Mouse (Mus musculus) cerebellum, adult 11 months (tissue): ENCODE data around the gene Borcs6.
"Not testable (repeated sequence)": the region's sequence is repeated elsewhere in the genome, so short reads cannot be mapped to it uniquely, and the experiment has no call there.

Source experiments
- DNase-seq: peaks from one replicate; pipeline ENCODE4 v3.0.0; 2022

Gene Borcs6

DNA sequence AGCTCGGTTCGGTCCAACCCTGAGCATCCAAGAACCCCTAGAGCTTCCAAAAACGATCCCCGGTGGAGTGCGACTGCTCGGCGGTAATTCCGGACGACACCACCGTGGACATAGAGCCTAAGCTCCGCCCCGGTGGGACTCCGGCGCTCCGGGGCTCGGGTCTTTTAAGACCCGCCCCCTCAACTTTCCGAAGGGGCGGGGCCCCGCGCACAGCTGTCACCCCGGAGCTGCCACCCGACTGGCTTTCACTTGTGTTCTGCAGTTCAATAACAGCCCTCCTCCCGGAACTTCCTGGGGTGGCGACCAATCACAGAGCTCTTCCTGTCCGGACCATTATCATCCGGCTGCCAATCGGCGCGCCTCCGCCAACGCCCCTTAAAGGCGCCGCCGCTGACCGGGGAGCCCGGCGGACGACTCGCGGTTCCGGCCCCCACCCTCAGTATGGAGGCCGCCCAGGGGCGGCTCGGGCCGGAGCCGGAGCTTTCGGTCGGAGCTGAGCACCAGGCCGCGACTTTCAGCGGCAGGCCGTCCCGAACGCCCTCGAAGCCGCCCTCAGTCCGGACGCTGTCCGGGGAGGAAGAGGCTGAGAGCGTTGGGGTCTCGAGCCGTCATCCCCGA lies at the start of gene Borcs6:
Gene Borcs6 (plus strand): TSS at position 361 of the 618 bp plus-strand sequence.
- peak; percentile 95 for DNase-seq

DNA sequence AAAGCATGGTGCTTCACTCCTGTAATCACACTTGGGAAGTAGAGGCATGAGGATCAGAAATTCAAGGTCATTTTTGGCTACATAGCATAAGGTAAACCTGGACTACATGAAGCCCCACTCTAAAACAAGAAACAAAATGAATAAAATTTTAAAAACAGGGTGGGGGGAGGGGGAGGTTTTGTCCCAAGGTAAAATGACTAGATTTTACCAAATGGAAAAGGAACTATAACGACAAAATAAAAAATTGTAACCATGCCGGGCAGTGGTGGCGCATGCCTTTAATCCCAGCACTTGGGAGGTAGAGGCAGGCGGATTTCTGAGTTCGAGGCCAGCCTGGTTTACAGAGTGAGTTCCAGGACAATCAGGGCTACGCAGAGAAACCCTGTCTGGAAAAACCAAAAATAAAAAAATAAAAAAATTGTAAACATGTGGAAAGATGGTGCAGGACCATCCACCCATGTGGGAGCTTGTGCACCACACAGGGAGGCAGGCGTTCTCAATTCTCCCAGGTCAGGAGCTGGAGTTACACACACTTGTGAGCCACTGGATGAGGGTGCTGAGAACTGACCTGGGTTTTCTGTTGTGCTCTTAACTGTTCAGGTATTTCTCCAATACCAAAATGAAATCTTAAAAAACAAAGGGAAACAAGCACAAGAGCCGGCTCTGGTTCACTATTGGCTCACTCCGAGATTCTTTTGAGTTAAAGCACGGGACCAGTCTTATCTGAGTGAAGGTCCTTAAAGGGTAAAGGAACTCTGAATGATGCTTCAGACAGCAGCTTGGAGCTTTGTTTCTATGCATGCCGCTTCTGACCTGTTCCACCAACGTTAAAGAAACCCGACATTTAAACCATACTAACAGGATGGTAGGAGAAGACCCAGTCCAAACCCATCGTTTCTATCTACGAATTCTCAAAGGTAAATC lies 48.9 kb upstream of the Borcs6 start:
- DNase-seq = no peak

DNA sequence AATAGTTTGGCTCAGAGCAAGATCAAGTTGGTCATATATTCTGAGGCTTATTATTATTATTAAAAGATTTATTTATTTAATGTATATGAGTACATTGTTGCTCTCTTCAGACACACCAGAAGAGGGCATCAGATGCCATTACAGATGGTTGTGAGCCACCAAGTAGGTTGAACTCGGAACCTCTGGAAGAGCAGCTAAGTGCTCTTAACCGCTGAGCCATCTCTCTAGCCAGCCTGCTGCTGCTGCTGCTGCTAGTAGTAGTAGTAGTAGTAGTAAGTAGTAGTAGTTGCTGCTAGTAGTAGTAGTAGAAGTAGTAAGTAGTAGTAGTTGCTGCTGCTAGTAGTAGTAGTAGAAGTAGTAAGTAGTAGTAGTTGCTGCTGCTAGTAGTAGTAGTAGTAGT lies 48.1 kb upstream of the Borcs6 start:
- DNase-seq = not testable (repeated sequence)

DNA sequence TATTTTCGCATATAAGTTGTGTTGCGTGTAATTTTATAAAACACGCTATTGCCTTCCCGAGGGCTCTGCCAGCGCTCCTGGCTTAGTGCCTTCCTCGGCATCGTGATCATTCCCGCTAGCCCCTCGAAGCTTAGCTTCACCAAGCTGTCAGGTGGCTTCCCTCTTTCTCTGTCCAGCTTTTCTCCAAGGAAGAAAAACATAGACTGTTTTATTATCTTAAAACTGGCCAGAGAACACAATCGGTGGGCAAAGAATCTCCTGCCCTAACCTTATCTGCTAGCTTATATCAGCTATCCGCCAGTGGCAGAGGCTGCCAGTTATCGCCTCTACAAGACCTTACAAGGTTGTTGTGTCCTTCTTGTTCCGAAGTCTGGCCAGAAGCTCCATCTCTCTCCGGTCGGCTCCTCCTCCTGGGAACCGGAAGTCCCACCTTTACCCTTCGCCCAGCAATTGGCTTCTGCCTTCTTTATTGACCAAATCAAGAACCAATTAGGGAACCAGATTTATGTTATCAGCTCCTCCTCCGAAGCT lies 47.4 kb upstream of the Borcs6 start:
- peak; percentile 80 for DNase-seq

DNA sequence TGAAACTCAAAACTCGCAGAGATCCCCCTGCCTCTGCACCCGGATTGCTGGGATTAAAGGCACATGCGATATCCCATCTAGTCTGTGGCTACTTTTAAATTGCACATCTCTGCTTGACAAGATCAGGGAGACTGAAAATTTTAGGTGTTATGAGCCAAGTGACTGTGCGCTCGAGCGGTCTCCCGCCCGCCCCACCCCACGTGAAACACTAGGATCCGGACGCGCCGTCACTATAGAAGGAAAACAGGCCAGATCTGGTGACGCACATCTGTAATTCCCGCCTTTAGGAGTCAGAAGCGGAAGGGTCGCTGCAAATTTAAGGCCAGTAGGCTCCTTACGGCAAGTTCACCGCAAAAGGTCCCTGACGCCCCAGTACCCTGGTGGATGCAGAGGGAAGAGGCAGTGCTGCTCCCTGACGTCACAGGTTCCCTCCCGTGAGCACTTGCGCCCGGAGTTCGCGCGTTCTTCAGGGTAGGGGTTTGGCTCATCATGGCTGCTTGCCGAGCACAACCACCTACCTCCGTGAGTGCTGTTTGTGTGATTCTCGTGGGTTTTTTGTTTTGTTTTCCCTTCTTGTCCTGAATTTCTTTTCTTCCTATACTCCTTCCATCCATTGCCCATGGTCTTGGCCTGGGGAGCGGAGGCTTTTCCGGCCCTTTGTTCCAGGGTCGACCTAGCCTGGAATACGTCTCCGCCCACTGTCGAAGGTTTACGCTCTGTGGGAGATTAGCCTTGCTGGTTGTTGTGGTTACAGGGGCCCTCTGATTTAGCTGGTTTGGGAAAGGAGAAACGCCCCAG lies 43.7 kb upstream of the Borcs6 start, which contains the start of gene Ctc1:
Gene Ctc1 (plus strand): TSS at position 268 of the 798 bp plus-strand sequence.
- DNase-seq = peak; percentile 85

DNA sequence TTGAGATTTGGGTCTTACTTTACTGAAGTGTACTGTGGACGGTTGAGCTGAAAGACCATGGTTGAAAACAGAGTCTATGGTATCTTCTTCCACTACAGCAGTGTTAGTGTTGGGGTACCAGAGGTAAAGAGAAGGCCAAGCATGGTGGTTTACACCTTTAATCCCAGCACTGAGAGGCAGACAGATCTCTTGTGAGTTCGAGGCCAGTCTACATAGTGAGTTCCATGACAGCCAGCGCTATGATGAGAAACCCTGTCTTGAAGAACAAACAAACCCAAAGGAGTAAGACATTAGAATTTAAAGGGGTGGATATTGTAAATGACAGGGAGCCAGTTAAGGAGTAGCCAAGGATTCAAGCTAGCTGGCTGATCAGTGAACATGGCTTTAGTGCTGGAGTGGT lies 42.8 kb upstream of the Borcs6 start:
- DNase-seq = no peak

DNA sequence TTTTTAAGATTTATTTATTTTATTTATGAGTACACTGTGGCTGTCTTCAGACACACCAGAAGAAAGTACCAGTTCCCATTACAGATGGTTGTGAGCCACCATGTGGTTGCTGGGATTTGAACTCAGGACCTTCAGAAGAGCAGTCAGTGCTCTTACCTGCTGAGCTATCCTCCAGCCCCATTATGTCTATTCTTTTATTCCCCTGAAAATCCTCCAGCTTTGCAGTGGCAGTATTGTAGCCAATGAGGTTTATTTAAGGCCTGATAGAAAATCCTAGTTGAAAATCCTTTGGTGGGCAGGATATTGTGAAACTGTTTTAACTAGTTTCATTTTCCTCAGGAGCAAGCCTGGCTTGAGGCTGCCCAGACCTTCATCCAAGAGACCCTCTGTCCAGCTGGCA lies 38.8 kb upstream of the Borcs6 start:
- no peak for DNase-seq

DNA sequence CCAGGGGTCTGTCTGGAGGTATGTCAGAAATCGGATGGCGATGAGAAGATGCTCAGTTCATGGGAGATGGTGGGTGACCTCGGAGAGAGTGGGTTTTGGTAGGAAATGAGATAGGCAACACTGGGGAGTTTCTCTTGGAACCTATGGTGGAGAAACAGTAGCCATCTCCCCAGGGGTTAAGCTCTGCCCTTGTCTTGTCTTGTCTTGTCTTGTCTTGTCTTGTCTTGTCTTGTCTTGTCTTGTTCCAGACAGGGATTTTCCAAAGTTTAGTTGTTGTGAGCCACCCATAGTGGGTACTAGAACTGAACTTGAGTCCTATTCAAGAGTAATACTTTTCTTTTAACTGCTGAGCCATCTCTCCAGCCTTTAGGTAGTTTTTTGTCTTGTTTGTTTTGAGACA lies 33.0 kb upstream of the Borcs6 start:
- no peak for DNase-seq

DNA sequence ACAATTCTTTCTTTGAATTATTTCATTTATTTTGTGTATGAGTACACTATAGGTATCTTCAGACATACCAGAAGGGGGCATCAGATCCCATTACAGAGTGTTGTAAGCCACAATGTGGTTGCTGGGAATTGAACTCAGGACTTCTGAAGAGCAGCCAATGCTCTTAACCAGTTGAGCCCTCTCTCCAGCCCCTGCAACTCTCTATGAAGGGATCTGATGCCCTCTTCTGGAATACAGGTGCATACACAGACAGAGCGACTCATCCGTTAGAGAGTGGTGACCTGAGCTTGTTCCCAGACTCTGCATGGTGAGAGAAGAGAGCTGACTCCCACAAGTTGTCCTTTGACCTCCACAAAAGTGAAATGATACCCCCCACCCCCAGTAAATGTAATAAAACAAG lies 30.7 kb upstream of the Borcs6 start:
- no peak for DNase-seq

DNA sequence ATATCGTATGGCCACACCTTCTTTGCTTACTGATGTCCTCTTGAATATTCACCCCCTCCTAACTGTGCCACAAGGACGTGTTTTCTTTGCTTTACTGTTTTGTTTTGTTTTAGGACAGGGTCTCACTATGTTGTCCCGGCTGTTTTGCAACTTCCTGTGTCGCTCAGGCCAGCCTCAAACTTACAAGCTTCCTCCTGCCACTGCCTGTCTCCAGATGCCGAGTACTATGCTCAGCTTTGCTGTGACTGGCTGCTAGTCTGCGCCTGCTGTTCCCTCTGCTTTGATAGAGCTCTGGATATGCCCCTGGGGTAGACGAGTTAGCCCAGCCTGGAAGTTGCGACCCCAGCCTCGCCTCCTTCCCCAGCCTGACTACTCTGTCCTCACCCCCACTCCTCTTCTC lies 26.0 kb upstream of the Borcs6 start:
- DNase-seq = no peak

DNA sequence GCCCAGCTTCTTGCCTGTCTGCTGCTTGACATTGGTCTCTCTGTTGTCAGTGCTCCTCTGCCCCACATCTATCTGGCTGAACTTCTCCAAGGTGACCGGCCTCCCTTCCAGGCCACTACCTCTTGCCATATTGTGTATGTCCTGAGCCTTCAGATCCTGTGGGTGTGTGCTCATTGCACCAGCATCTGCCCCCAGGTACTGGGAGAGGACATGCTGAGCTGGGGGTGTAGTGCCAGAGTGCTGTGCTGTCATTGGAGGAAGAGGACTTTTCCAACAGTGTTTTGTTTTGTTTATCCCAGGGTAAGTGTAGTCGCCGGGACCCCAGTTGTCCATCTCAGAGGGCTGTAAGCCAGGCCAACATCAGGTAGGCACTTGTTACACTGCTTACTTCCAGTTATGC lies 24.9 kb upstream of the Borcs6 start:
- no peak for DNase-seq

DNA sequence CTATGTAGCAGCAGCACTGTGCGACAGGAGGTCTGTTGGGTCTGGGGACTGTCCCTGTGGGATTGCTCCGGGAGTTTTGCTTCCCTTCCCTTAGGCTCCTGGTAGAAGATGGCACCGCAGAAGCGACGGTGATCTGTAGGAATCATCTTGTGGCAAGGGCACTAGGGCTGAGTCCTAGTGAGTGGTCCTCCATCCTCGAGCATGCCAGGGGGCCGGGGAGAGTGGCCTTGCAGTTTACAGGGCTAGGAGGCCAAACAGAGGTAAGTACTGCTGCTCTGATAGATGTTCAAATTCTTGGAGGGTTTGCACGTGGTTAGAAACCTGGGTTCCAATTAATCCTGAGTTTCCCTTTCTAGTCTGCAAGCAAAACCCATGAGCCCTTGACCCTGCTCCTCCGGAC lies 24.1 kb upstream of the Borcs6 start:
- no peak for DNase-seq

DNA sequence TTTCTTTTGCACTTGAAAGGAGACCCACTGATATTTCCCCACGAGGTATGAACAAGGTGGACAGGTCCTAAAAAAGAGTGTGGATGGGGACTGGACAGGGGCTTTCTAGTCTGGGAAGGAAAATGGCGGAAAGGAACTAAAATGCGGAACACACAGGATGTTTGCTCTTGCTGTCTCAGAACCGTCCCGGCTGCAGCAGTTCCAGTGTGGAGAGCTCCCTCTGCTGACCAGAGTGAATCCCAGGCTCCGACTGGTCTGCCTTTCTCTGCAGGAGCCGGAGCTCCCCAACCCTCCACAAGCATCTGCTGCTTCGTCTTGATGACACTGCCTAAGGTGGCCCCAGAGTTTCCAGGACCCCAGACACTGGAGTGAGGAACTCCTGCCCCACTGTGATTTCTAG lies 23.7 kb upstream of the Borcs6 start:
- peak; percentile 87 for DNase-seq

DNA sequence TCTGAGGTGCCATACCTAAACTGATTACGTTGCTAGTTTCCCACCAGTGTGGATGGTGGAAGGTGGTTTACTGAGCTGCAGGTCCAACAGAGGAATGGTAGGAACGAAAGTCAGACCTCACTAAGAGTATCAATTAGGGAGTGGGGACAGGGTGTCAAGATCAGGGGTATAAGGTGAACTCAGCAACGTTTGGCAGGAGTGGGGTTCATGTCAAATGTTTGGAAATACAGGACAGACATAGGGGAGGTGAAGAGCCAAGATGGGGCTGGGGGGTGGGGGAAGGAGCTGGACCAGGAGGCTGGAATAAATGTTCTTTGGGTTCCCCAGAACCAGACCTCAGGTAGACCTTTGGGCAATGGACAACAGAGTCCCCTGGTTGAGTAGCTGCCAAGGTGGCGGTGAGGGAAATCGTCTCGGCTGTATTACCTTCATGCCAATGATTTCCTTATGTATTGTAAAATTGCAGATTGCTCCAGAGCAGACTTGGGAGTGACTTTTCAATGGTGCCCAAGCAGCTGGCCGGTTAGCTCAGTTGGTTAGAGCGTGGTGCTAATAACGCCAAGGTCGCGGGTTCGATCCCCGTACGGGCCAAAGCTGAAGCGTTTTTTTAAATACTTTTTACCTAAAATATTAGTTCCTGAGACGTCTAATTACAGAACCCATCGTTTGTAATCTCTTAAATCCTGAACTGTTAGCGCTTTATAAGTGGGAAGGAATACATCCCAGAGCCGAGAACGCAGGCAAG lies 22.9 kb upstream of the Borcs6 start:
- DNase-seq = peak; percentile 90

DNA sequence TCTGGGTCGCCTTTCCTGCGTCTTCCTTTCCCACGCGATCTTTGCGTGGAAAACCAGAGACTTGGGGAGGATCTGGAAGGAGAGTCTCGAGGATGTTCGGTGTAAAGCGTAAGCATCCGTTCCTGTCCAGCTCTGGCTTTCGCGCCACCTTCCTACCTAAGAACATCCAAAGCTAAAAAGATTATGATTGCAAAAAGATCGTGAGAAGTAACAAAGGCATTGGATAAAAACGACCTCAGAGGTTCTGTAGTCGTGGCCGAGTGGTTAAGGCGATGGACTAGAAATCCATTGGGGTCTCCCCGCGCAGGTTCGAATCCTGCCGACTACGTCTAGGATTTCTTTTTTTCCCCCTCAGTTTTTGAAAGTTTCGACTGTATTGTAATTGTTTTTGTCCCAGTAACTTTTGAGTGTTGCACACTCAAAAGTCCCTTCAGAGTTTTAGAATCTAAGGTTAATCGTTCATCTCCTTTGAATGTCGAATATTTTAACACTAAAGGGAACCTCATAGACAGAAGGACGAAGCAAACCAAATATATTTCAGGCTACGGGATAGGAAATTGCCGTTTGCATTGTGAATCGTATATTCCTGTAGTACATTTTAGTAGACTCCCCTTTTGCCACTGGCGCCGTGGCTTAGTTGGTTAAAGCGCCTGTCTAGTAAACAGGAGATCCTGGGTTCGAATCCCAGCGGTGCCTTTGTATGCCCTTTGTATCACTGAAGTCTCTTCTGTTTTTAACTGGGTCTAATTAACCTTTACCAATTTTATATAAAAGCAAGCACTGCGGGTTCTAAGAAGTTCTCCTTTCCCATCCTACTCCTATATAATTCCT lies 22.1 kb upstream of the Borcs6 start:
- peak; percentile 82 for DNase-seq

DNA sequence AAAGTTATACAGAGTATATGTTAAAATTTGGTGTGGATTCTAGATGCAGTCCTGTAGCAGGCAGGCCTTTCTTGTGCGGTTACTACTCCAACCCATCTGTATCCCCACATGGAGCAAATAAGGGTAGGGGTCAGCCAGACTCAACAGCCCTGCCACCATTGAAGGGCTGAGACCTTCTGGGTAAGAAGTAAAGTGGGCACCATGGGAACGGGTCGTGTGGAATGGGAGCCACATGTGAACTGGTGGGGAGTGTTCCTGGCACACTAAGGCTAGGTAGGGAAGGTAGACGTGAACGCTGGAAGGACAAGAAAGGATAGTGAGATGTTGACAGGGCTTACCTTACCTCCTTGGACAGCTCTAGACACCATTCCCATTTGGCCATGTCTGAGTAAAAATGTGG lies 21.3 kb upstream of the Borcs6 start:
- no peak for DNase-seq

DNA sequence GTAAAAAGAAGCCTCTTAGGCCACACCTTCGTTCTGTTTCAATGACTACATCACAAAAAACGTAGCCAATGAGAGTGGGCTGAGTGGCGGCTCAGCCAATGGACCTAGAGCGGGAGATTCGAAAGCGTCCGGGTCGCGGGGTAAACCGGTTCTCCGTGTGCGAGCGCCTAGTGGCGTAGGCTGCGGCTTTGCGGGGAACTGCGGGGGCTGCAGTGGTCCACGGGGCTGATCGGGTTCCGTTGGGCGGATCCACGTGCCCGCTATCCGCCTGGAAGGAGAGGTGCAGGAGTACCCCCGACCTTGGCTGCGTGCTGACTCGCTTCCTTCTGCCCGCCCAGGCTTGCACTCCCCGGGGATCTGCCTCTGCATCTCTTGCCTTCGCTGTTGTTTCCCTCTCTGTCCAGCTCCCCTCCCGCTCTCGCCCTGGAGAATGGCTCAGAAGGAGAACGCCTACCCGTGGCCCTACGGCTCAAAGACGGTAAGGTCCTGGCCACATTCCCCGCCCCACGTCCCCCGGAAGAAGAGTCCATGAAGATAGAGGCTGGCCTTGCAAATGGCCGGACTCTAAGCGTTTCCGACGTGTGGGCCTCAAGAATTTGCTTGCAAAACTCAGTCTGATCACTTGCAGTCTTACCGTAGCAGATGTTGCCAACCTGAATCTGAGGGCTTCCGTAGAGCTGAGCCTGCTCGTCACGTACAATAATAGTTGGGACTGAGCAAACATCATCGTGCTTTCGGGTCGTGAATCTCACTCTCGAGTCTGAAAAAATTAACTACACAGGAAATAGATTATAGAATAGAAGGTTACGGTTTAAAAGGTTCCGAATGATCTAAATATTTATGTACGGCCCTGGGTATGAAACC lies 13.8 kb upstream of the Borcs6 start, which contains the start of gene Aurkb:
Gene Aurkb (plus strand): TSS at position 117 of the 864 bp plus-strand sequence.
- peak; percentile 61 for DNase-seq

DNA sequence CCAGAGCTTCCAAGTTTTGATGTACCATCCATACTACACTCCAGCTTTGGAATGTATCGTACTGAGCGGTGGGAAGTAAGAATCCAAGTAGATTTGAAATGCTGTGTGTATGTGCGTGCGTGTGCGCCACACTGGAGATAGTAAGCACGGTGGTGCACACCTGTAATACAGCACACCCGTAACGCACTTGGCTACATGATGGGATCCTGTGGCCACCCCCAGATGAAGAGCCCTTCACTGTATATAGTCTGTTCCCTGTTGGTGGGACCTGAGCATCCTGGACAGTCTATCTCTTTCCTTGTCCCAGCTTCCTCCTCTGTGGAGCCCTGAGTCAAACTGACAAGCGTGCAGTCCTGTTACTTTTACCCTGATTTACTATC lies 13.1 kb upstream of the Borcs6 start:
- no peak for DNase-seq

DNA sequence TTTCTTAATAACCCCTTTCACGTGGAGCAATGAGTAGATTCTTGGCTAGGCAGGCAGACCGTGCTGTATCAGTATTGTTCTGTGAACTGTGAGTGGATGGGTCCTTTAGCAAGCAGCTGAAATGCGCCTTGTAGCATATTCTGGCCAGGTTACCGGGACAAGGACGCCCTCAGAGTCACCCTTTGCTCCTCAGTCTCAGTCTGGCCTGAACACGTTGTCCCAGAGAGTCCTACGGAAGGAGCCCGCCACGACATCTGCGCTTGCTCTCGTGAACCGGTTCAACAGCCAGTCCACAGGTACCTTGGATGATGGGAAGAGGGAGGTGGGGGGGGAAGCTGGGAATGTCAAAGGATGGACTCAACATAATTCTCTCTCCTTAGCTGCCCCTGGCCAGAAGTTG lies 11.9 kb upstream of the Borcs6 start:
- no peak for DNase-seq

DNA sequence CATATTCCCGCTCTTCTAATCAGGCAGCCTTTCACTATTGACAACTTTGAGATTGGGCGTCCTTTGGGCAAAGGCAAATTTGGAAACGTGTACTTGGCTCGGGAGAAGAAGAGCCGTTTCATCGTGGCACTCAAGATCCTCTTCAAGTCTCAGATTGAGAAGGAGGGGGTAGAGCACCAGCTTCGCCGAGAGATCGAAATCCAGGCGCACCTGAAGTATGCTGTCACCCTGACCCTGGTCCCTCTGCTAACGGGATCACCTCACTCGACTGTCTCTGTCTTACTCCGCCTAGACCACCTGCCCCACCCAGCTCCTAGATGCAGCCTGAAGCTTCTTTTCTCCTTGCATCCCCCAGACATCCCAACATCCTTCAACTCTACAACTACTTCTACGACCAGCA lies 11.4 kb upstream of the Borcs6 start:
- DNase-seq = no peak
